13 mouse cellular contexts compared by ENCODE assay signal in the genomic region with DNA sequence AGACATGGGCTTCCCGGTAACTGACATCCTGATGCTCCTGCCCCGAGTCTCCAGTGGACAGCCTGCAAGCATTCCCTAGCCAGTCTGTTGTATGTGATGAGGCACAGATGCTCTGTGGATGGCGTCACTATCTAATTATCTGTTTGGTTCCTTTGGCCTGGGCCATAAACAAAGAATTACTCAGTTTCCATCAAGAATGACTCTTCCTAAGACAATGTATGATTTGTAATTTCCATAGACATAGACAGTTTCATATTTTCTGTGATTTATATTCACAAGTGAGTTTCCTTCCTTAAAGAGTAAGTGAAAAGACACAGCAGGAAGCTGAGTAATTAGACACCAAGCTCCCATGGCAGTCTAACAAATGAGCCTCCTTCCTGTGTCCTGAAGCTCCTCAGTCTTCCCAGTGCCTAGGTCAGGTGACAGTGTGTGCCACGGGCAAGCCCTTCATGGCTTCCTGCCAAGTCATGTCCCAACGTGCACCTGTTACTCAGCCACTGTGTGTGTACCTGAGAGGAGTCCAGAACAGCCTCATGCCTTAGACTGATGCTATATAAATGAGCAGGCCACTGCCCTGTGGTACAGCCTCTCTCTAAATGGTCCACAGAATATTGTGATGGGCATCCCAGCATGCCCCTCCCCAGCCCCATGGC. TPM values are rescaled to one million over a fixed set of nuclear protein-coding genes. Genes with fewer than 3 reads are reported as not detected.
DNase-seq lines count a peak whose midpoint lies in the region; ATAC-seq and TF ChIP-seq lines count a peak whose summit lies in the region.
"Had no signal": no experiment of that assay in that cellular context is flagged by ENCODE, and none has a peak within 500 bp of the region (broad histone marks: within the 10 kb centered on the region; RNA-seq: fewer than 3 reads in every experiment).

No protein-coding gene starts in this region.

- no peak overlapping the region for H3K27ac ChIP-seq in hindbrain, postnatal 0 days
- no peak overlapping the region for H3K27ac ChIP-seq in hindbrain, embryonic 12.5 days
- H3K27ac ChIP-seq in kidney, embryonic 16.5 days (ENCODE audit: low read length): no peak overlapping the region
- H3K27ac ChIP-seq: embryonic facial prominence, embryonic 13.5 days; liver, embryonic 14.5 days had no signal

- H3K27me3 ChIP-seq in hindbrain, postnatal 0 days (ENCODE audit: insufficient read depth, low read length): no peaks in the 10 kb centered on the region
- H3K27me3 ChIP-seq in hindbrain, embryonic 12.5 days: no peaks in the 10 kb centered on the region
- no peaks in the 10 kb centered on the region for H3K27me3 ChIP-seq in C2C12 (ENCODE audit: control insufficient read depth, insufficient read depth, insufficient read length)
- H3K27me3 ChIP-seq in kidney, embryonic 16.5 days (ENCODE audit: insufficient read depth, low read length): no peaks in the 10 kb centered on the region
- H3K27me3 ChIP-seq: CH12.LX; embryonic facial prominence, embryonic 13.5 days had no signal

- no peaks in the 10 kb centered on the region for H3K79me2 ChIP-seq in C2C12 (ENCODE audit: control insufficient read depth, insufficient read depth)

- H3K79me3 ChIP-seq in C2C12 (ENCODE audit: low read depth): no peaks in the 10 kb centered on the region

- H3ac ChIP-seq in C2C12 (ENCODE audit: control insufficient read depth, insufficient read length, low read depth): peak overlapping the region; percentile 24

- WGBS in hindbrain, postnatal 0 days: 59% methylated on average over 5 of the region's 5 CpGs
- 78% methylated on average over 5 of the region's 5 CpGs for WGBS in hindbrain, embryonic 12.5 days
- WGBS in kidney, embryonic 16.5 days: 61% methylated on average over 5 of the region's 5 CpGs

- H3K4me2 ChIP-seq in hindbrain, postnatal 0 days (ENCODE audit: low read depth, low read length): no peak overlapping the region
- H3K4me2 ChIP-seq in hindbrain, embryonic 12.5 days (replicated peaks): no peak overlapping the region
- H3K4me2 ChIP-seq in kidney, embryonic 16.5 days (replicated peaks; ENCODE audit: low read depth, low read length): no peak overlapping the region
- H3K4me2 ChIP-seq: embryonic facial prominence, embryonic 13.5 days had no signal

- H3K9me3 ChIP-seq in hindbrain, postnatal 0 days (ENCODE audit: low read length): no peaks in the 10 kb centered on the region
- H3K9me3 ChIP-seq in hindbrain, embryonic 12.5 days (replicated peaks): no peaks in the 10 kb centered on the region
- H3K9me3 ChIP-seq in kidney, embryonic 16.5 days (ENCODE audit: low read length): no peaks in the 10 kb centered on the region
- H3K9me3 ChIP-seq: embryonic facial prominence, embryonic 13.5 days had no signal

- no peaks in the 10 kb centered on the region for H3K4me1 ChIP-seq in hindbrain, postnatal 0 days (ENCODE audit: insufficient read depth, low read length)
- no peaks in the 10 kb centered on the region for H3K4me1 ChIP-seq in hindbrain, embryonic 12.5 days
- peaks cover 4% of the 10 kb centered on the region for H3K4me1 ChIP-seq in kidney, embryonic 16.5 days (ENCODE audit: insufficient read depth, low read length)
- H3K4me1 ChIP-seq: embryonic facial prominence, embryonic 13.5 days had no signal

- no peak for TF ChIP-seq CTCF in hindbrain, postnatal 0 days (IDR thresholded peaks at IDR 0.05; ENCODE audit: low read depth)
- no peak for TF ChIP-seq CTCF in C2C12 (IDR thresholded peaks at IDR 0.05; ENCODE audit: control insufficient read depth, insufficient read depth, insufficient read length)

- no peak overlapping the region for H3K4me3 ChIP-seq in hindbrain, postnatal 0 days (ENCODE audit: low read length)
- H3K4me3 ChIP-seq in hindbrain, embryonic 12.5 days: no peak overlapping the region
- no peak overlapping the region for H3K4me3 ChIP-seq in C2C12 (ENCODE audit: insufficient read depth, poor library complexity, severe bottlenecking)
- no peak overlapping the region for H3K4me3 ChIP-seq in kidney, embryonic 16.5 days (ENCODE audit: low read length)
- H3K4me3 ChIP-seq: embryonic facial prominence, embryonic 13.5 days; myocyte had no signal

- no peak overlapping the region for H3K9ac ChIP-seq in hindbrain, postnatal 0 days (replicated peaks; ENCODE audit: low read length)
- no peak overlapping the region for H3K9ac ChIP-seq in hindbrain, embryonic 12.5 days
- H3K9ac ChIP-seq in kidney, embryonic 16.5 days (replicated peaks; ENCODE audit: low read length): no peak overlapping the region
- H3K9ac ChIP-seq: embryonic facial prominence, embryonic 13.5 days; liver, embryonic 14.5 days had no signal

- no peak for DNase-seq in hindbrain, postnatal 0 days (ENCODE audit: low spot score)
- DNase-seq in cerebellum, adult 9-10 months: peak; percentile 77
- DNase-seq in adrenal gland, postnatal 25 days: no peak
- DNase-seq in thymus, adult 18-20 months: no peak
- no peak for DNase-seq in c-Kit-positive CD71-positive TER-119-positive erythroid progenitor cells, embryonic 14.5 days (ENCODE audit: low spot score)
- DNase-seq: retina, postnatal 1 day had no signal

- ATAC-seq in hindbrain, postnatal 0 days: 0 out of 2 replicates have a peak, but pooled peaks have one; percentile 35
- ATAC-seq in hindbrain, embryonic 12.5 days (ENCODE audit: low FRiP score): no peak
- peak; percentile 35; the same call in 1 of the 2 replicates for ATAC-seq in kidney, embryonic 16.5 days (ENCODE audit: low FRiP score, low TSS enrichment)

- peaks cover 42% of the 10 kb centered on the region for H3K36me3 ChIP-seq in hindbrain, postnatal 0 days (ENCODE audit: insufficient read depth, low read length)
- H3K36me3 ChIP-seq in hindbrain, embryonic 12.5 days: peaks cover 81% of the 10 kb centered on the region
- peaks cover 27% of the 10 kb centered on the region for H3K36me3 ChIP-seq in C2C12 (ENCODE audit: control insufficient read depth, insufficient read depth)
- peaks cover 36% of the 10 kb centered on the region for H3K36me3 ChIP-seq in kidney, embryonic 16.5 days (ENCODE audit: insufficient read depth, low read length)

TF ChIP-seq in C2C12, 6 proteins besides CTCF, POLR2A, EP300 and RAD21:
- peak; percentile 49 for TF ChIP-seq USF1 (IDR thresholded peaks at IDR 0.05; ENCODE audit: low read depth)
- no peak for TF ChIP-seq MAX (IDR thresholded peaks at IDR 0.05)
- no peak for TF ChIP-seq MYOG (IDR thresholded peaks at IDR 0.05; ENCODE audit: control insufficient read depth, extremely low read depth, insufficient read length)
- TF ChIP-seq FOSL1 (IDR thresholded peaks at IDR 0.05; ENCODE audit: insufficient read depth, low read length, poor library complexity, severe bottlenecking): no peak
- no peak for TF ChIP-seq CEBPB (IDR thresholded peaks at IDR 0.05; ENCODE audit: low read depth)
- peak; percentile 74 for TF ChIP-seq MYOD1 (IDR thresholded peaks at IDR 0.05; ENCODE audit: control insufficient read depth, insufficient read length, low read depth)

RNA-seq across cellular contexts. Expression of a gene that starts 45.7 kb away (rescaled TPM):
- total RNA-seq in hindbrain, postnatal 0 days (2014; rRNA removed): 0.73 and 0.75 TPM in 2 replicates
- polyA plus RNA-seq in hindbrain, postnatal 0 days (2015; fragmentation: Nextera tagmentation; extraction: Ambion mirVana): 0.44 and 0.86 TPM in 2 replicates
- polyA plus RNA-seq in hindbrain, embryonic 12.5 days (2016; fragmentation: Nextera tagmentation; extraction: Ambion mirVana): 1.2 and 2.0 TPM in 2 replicates
- 0.09 TPM for polyA plus RNA-seq in C2C12 (2012; fragmentation: generic; extraction: Trizol)
- polyA plus RNA-seq in kidney, embryonic 16.5 days (2015; fragmentation: Nextera tagmentation; extraction: Ambion mirVana): 3.6 TPM in 2 replicates
- total RNA-seq in adrenal gland, postnatal 25 days (2021): 3.1 and 4.6 TPM in 2 replicates

RNA-seq across cellular contexts. Expression of a gene that starts 45.8 kb away (rescaled TPM):
- 3.3 and 4.7 TPM in 2 replicates for total RNA-seq in hindbrain, postnatal 0 days (2014; rRNA removed)
- 3.2 and 4.9 TPM in 2 replicates for polyA plus RNA-seq in hindbrain, postnatal 0 days (2015; fragmentation: Nextera tagmentation; extraction: Ambion mirVana)
- 9.2 and 11.3 TPM in 2 replicates for polyA plus RNA-seq in hindbrain, embryonic 12.5 days (2016; fragmentation: Nextera tagmentation; extraction: Ambion mirVana)
- 23.2 TPM for polyA plus RNA-seq in C2C12 (2012; fragmentation: generic; extraction: Trizol)
- 47.9 and 50.5 TPM in 2 replicates for polyA plus RNA-seq in kidney, embryonic 16.5 days (2015; fragmentation: Nextera tagmentation; extraction: Ambion mirVana)
- total RNA-seq in adrenal gland, postnatal 25 days (2021): 31.9 and 43.5 TPM in 2 replicates
